Mouse (Mus musculus): ENCODE results near the gene Hspbap1.
A peak's percentile ranks its signal among the peaks of the same experiment; 100 is the strongest.

Hspbap1 gene

DNA sequence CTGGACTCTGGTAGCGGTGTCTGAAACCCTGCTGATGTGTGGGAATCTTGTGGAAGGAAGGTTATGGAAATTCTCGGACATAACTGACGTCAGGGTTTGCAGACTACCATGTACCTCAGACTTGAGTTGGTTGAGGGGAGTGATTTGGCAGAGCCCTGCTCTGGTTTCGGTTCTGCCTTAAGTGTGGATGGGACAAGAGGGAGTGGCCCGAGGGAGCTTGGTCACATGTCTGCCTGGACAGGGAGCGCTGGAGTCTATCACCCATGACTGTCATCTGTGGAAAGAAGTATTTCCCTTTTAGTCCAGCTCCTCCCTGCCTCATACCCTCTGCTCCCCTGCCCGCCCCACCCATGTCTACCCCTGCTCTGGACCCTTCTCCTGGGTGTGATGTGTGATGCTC lies 32.0 kb downstream of the Hspbap1 start:
- peak; percentile 35 for DNase-seq (ENCODE audit: low spot score)

DNA sequence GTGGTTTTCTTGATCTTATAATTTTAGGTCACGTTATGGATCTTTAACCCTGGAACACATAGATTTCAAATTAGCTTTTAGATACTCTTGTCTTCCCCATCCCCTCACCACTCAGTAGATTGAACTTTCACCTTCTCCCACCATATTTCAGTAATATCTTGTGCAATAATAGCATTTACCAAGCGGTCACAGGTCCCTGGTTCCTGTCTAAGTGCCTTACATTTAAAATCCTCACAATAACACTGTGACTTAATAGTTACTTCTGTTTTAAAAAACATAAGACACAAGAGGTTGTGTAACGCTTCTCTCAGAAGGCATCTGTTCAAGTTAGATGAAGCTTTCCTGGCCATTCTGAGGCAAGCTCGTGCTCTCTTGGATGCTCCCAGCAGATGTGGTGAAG lies 33.5 kb downstream of the Hspbap1 start:
- no peak for DNase-seq (ENCODE audit: low spot score)

- no peak for DNase-seq (ENCODE audit: low spot score)
Measured at GRCm38 (mm10) chr16:35806973-35807662, 36.9 kb downstream of the Hspbap1 start.

- no peak for DNase-seq (ENCODE audit: low spot score)
Measured at GRCm38 (mm10) chr16:35807663-35807992, 37.5 kb downstream of the Hspbap1 start.

- no peak for DNase-seq (ENCODE audit: low spot score)
Measured at GRCm38 (mm10) chr16:35808838-35809237, 38.7 kb downstream of the Hspbap1 start.

DNA sequence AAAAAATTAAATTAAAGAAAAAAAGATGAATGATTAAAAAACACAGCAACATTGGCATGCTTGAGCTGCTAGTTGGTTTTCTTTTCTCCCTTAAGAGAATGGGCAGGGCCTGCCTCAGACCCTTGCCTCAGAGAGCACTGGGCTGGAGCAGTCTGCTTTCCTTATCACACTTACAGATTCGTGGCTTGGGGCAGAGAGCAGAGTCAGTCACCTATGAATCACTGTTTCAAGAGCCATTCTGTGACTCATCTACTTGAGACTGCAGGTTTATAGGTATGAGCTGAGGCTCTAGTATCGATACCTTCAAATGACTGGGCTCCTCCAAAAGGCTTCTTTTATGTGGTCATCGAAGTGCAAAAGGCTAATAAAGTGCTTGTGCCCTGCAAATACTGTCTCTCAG lies 42.9 kb downstream of the Hspbap1 start:
- peak; percentile 5 for DNase-seq (ENCODE audit: low spot score)

- DNase-seq (ENCODE audit: low spot score) = peak; percentile 81
Measured at GRCm38 (mm10) chr16:35817255-35818089, 47.3 kb downstream of the Hspbap1 start.

DNA sequence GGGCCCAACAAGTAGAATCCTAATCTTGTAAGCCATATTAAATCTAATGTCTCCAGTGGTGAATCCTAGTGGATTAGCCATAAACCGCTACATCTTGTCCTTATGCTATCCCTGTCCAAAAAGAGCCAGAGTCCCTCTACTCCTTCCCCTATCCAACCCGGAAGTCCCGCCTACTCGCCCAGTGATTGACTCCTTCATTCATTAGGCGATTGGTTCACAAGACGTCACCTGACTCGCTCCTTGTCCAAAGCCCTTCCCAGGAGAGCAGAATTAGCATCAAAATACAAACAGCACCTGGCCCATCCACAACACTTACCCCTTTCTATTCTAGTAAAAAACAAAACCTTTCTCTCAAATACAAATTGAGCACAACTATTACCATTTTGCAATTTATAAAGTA lies 59.8 kb downstream of the Hspbap1 start:
- peak; percentile 1 for DNase-seq (ENCODE audit: low spot score)

DNA sequence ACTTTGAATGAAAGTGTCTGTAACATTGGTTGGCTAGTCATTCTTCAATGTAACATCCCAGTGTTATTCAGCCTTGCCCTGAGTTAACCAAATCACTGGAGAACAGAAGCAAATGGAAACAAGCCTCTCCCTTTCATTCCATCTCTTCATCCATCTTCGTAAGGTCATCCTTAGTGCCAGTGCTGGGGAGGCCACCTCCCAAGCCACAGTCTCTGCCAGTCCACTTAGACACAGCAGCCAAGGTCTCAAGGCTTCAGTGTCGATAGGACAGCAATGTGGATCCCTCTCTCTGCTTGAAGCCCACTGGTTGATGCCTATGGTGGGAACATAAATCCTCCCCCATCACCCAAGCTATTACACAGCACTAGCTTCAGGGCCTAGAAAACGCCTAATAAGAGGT lies 62.8 kb downstream of the Hspbap1 start:
- DNase-seq (ENCODE audit: low spot score) = no peak

GRCm38 (mm10) chr16:35834653-35835052 lies 64.5 kb downstream of the Hspbap1 start:
- DNase-seq (ENCODE audit: low spot score) = no peak

- peak; percentile 36 for DNase-seq (ENCODE audit: low spot score)
Measured at GRCm38 (mm10) chr16:35839680-35840079, 69.5 kb downstream of the Hspbap1 start.

DNA sequence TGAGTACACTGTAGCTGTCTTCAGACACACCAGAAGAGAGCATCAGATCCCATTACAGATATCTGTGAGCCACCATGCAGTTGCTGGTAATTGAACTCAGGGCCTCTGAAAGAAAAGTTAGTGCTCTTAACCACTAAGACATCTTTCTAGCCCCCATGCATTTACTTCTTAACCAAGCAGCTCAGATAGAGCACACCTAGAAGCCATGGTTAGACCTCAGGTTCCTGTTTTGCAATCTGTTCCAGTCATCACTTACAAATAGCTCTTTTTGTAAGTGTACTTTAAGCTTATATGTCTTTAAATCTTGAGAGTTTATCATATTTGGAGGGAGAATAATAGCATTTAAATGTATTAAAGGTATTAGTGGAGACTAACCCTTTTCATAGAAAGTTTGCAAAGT lies 77.0 kb downstream of the Hspbap1 start:
- no peak for DNase-seq (ENCODE audit: low spot score)

DNA sequence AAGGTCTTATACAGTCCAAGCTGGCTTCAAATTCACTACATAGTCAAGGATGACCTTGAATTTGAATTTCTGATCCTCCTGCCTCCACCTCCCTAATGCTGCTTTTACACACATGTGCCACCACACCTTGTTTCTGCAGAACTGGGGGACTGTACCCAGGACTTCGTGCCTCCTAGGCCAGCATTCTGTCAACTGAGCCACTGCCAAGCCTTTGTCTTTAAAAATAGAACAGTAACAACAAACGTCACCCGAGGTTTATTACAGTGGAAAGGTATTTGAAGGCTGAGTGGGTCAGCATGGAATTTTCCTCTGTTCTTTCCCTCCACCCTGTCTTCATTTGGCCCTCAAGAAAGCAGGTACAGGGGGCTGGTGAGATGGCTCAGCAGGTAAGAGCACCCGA lies 85.7 kb downstream of the Hspbap1 start:
- no peak for DNase-seq (ENCODE audit: low spot score)

GRCm38 (mm10) chr16:35856766-35857165 lies 86.6 kb downstream of the Hspbap1 start:
- DNase-seq (ENCODE audit: low spot score) = no peak

GRCm38 (mm10) chr16:35860236-35860635 lies 90.1 kb downstream of the Hspbap1 start:
- no peak for DNase-seq (ENCODE audit: low spot score)

- no peak for DNase-seq (ENCODE audit: low spot score)
Measured at GRCm38 (mm10) chr16:35862057-35862456, 91.9 kb downstream of the Hspbap1 start.

GRCm38 (mm10) chr16:35867726-35868125 lies 97.6 kb downstream of the Hspbap1 start:
- DNase-seq (ENCODE audit: low spot score) = no peak

DNA sequence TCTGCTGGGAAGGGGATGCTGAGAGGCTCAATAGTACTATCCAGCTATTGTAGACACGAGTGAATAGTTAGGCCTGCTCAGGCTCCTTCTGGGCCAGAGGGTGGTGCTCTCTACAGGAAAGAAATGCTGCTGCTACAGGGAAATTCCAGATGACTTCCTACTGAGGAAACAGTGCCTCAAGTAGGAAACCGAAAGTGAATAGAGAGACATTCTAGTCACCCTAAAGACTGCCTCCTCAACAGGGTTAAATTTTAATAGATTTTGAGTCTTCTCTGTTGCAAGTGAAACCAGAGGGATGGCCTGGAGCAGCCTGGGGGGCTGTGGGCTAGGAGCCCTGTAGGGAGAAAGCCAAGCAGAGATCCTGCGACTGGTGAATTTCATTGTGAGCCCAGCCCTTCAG lies 99.0 kb downstream of the Hspbap1 start:
- peak; percentile 50 for DNase-seq (ENCODE audit: low spot score)

DNA sequence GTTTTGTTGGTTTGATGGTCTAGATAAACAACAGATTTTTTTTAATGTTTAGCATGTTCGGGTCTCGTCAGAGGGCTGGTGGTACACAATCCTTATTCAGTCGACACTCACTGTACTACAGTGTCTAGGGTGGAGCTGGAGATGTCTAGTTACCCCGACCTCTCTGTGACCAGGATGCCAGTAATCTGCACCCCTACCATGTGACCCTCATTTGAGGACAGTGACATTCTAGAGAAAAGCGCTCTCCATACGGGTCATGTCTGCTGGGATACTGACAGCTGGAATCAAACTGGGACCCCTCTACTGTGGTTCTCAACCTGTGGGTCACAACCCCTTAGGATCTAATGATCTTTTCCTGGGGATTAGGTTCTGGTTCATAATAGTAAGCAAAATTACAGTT lies 99.5 kb downstream of the Hspbap1 start:
- DNase-seq (ENCODE audit: low spot score) = no peak

- no peak for DNase-seq (ENCODE audit: low spot score)
Measured at GRCm38 (mm10) chr16:35870581-35871047, 100.4 kb downstream of the Hspbap1 start.

GRCm38 (mm10) chr16:35871048-35871851 lies 101.1 kb downstream of the Hspbap1 start, which contains the start of gene Parp14:
Parp14 (minus strand) TSS chr16:35871544.
- DNase-seq (ENCODE audit: low spot score) = peak; percentile 55

DNA sequence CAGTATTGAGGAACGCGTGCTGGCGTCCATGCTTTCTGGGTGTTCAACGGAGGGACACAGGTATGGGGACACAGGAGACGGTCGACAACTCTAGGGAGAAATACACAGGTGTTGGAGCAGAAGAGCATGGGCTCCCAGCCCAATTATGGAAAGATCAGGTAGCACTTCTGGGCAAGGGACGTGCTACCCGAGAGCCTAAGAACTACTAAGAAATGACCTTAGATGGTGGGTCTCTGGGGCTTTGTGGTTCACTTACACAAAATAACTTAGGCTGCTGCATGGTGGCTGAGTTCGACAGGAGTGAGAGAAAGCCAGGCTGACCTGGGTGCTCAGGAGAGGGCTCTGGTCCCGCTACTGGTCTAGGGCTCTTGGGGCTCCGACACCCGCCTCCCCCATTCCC lies 101.7 kb downstream of the Hspbap1 start:
- no peak for DNase-seq (ENCODE audit: low spot score)

Measured in lung, postnatal 25 days (tissue).